Mouse (Mus musculus) liver, postnatal 0 days (tissue): ENCODE data around the gene Stk32c.

Experiments used
- CTCF ChIP-seq: sonication (generic); IDR thresholded peaks from 2 replicates; pipeline ENCODE4 v1.5.1; 2016; ENCODE audit warnings: antibody characterized with exemption, low read depth
- EP300 ChIP-seq: IDR thresholded peaks from 2 replicates; pipeline ENCODE4 v1.6.1; 2016; ENCODE audit warnings: antibody characterized with exemption, low read depth, mild to moderate bottlenecking

- peak; percentile 55 for TF ChIP-seq CTCF
- TF ChIP-seq EP300 = no peak
Measured at GRCm38 (mm10) chr7:139063406-139063805, 149.7 kb downstream of the Stk32c start.
